Mouse (Mus musculus) kidney, adult 18-20 months (tissue): ENCODE results near the gene Uvrag.
A peak's percentile ranks its signal among the peaks of the same experiment; 100 is the strongest.

ENCODE experiments used
- DNase-seq: peaks from one replicate; pipeline ENCODE4 v3.0.0; 2021

Gene Uvrag

DNA sequence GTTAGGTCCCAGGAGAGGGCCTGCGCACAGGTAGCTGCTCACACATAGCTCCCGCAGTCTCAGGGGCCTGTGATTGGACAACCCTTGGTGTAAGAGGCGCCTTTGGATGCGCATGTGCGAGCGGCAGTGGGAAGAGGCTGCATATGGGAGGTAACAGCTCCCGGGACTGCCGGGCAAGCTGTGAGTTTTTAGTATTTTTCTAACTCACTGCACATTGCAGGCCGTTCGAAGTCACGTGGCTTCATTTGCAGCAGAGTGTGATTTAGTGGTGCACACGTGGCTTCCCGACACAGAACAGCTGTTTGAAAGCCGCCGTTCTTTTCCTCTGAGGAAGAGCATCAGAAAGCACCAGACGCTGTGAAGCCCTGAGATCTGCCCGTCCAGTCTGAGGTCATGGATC lies 125.5 kb downstream of the Uvrag start:
- DNase-seq: peak; percentile 9

DNA sequence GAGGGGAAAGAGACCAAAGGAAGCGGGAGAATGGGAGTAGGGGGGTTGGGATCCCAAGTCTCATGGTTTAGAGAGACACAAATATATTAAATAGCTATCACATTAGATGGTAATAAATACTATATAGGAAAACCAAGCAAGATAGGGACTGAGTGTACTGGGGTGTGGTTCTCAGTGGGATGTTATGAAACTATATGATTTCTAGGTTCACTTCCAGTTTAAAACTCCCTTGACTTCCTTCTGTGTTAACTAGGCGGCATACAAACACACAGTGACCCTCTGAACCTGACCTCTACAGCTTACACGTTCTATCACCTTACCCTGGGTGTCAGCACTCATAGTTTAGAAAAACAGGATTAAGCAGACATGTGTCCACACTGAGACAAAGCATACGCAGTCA lies 126.3 kb downstream of the Uvrag start:
- DNase-seq: no peak

DNA sequence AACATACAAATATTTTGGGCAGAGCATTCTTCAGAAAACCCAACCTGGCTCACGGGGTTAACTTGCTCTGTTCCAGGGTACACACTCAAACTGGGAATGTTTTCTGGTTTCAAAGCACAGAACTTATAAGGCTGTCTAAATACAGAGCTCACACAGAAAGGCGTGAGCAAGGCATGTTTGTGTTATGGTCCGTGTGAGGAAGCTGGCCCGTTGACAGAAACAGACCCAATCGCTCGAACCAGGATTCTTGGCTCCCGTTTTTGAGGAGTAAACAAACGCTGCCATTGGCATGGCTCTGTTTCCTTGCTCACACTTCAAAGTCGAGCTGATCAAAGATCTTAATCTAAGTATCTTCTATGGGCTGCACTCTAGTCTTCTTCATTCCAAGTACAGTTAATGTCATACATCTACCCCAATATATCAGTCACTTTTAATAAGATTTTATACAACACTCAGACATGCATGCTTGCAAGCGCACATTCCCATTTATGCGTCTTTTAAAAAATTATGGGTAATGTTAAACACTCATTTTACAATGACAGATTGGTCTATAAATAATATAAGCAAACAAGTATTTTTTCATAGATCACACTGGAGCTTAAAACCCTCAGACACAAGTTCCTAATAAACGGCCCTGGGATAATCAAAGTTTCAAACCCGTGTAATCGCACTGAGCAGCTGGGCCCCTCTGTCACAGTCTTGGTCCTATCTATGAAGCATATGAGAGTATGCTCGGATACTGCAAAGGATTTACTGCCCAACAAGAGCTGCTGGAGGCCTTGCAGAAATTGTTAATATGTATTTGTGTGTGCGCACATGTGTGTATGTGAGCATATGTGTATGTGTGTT lies 133.2 kb downstream of the Uvrag start:
- DNase-seq: no peak

DNA sequence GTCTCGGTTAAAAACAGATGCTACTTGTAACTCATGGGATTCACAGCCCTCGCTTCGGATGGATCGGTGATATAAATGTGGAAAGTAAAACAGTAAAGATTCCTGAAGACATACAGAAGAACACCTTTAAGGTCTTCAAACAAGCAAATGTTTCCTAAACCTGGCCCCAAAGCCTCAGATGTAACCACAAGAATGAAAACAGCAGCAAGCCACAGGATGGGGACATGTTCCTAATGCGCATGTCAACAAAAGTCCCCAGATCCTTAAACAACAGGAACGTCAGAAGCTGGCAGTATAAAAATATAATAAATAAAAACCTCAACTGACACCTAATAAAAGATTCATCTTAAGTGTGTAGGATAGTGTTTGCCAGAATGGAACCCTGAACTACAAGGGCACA lies 137.7 kb downstream of the Uvrag start:
- no peak for DNase-seq

DNA sequence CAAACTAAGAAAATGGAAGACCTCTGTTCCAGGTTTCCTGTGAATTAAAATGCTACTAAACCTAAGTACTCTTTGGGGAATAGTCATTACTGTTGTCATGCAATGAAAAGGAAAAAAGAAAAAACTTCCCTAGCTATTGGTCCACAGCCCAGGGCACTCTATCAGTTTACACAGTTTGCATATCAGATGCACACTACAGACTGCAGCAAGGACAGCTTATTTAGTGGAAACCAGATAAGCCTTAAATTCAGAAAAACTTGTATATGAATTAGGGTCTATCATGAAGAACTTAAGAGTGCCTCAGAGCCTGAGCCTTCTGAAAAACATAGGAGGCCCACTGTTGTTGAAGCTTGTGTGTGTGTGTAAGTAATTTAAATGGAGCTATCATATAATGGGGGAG lies 142.2 kb downstream of the Uvrag start:
- no peak for DNase-seq

DNA sequence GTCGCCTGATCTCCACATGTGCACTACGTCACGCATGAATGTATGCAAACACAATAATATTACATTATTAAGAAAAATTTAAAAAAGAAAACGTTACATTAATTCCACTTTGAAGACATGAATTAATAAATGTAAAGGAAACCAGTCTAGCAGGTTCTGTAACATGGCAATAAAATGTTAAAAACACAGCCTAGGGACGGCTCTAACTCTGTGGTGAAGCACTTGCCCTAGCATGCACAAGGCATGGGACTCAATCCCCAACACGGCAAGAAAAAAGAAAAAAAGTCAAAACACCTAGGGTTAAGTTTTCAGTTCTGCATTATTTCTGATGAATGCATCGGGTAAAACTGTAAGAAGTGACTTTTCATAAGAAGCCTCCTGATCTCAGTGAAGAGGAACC lies 143.2 kb downstream of the Uvrag start:
- DNase-seq: no peak

DNA sequence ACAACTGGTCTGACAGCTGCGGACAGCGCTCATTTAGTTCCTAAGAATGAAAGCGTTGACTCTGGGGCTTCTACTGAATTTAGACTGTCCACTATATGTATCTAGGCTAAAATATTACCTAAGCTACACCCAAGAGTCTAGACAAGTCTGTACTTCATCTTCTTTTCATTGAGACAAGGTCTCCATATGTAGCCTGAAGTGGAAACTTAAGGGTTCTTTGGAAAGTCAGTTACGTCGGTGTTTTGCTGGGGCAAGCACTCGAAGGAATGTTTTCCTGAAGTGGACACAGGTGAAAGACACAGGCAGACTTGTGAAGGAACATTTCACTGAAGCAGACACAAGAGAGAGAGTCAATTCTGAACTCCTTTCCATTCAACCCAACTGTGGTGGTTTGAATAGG lies 144.2 kb downstream of the Uvrag start:
- DNase-seq: no peak

DNA sequence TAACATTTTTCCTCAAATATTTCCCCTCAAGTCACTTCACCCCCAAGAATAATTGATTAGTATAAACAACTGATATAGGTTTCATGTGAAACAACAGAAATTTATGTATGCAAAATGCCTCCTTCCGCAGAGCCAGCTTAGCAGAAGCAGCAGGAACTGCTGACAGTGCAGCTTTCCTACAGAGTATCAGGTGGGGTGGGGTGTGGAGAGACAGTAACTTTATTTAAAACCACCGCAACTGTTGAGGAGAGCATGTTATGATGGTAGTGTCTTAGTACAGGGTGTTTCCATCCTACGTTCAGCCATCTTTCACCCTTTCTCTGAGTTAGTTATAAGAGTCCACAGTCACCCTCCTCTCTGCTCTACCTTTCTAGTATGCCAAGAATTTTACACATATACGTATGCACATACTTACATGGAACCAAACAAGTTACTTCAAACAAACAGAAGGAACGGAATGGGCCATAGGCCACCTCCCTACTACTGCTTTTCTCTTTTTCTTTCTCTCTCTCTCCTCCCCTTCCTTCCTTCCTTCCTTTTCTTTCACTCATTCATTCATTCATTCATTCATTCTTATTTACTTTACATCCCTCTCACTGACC lies 145.7 kb downstream of the Uvrag start:
- DNase-seq: no peak

DNA sequence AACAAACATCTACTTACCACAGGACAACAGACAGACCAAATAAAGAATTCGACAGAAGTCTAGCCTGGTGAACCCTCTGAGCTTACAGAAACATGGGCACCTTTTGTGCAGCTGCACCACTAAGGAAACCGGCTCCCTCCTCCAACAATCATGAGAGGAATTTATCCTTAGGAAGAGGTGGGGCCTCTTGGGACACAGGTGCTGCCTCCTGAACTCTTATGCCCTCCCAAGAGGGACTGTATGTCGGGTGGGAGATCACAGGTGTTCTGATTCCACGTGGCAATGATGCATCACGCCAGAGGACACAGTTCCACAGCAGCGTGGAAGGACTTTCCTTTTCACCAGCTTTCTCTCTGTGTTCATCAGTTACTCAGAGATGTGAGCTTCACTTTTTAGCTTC lies 146.8 kb downstream of the Uvrag start:
- DNase-seq: no peak

DNA sequence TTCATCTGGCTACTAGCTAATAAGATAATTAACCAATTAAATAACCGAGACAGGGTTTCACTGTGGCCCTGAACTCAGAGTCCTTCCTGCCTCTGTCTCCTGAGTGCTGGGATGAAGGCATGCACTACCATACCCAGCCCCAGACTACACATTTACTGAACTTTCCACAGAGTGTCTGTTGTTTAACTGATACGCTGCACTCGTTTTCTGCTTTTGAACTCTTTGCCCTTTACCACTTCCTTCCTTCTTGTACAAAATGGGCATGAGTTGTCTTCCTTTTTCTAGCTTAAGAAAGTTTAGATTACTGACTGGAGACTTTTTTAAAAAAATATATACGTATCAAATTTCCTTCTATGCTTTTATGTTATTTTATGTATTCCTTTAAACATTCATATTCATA lies 147.5 kb downstream of the Uvrag start:
- no peak for DNase-seq

DNA sequence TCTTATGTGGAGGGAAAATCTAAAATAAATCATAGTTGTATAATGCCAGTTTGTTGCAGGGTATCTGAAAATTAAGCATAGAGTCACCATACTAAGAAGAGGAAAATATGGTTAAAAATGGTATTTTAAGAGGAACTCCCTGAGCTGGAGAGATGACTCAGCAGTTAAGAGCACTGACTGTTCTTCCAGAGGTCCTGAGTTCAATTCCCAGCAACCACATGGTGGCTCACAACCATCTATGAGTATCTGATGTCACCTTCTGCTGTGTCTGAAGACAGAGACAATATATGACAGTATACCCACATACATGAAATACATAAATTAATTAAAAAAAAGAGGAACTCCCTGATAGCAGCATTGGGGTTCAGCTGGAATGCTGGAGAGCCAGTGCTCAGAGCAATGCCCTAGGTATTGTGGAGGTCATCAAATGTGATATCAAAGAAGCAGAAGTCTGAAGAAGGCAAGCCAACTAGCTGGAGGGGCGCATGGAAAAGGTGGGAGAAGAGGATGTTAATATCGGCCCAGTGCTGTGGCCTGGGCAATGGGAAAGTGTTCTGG lies 149.7 kb downstream of the Uvrag start:
- DNase-seq: no peak

DNA sequence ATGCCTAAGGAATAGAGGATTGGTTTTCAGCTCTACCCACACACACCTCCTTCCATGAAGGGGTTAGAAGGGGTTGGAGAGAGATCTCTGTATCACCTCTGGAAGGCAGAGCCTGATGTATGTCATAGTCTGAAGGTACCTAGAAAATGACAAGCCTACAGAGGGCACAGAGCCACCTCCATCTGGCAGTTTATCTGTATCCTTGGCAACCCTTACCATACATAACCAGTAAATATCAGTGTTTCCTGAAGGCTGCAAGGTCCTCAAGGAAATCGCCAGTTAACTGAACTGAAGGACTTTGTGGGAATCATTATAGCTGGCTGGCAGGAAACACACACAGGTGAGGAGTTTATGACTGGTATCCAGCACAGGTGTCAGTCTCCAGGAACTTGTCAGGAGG lies 150.4 kb downstream of the Uvrag start:
- no peak for DNase-seq

DNA sequence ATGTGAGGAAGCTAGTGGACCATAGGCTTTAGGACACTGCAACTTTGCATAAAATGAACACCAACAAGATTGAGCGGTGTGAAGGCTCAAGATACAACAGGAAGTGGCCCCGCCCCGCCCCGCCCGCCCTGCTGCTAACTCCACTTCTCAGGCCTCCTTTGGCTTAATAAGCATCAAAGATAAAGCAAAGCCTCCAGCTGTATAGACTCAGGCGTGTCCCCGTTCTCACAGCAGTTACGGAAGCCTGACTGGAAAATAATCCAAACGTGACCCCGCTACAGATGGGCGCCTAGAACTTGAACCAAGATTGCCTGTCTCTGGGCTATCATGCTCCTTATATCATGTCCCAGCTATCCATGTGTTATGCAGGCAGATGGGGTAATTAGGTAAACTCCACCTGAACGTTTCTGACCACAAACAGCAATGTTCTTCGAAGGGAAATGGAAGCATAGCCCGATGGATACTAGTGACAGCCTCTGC lies 153.9 kb downstream of the Uvrag start:
- no peak for DNase-seq

DNA sequence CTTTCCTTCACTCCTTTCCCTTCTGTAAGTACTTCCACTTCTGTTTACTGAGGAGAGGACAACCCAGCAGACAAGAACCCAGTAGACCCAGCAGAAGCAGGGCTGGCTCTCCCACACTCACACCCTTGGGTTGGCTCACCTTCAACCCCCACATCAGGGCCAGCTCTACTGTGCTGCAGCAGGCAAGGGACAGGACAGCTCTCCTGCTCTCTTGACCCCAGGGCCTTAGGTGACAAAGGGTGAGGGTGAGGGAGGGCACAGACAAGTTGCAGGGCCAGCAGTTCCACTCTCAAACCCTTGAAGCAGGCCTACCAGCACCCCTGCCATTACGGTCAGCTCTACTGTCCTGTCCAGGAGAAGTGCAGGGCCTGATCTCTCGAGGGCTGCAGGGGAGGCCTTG lies 155.0 kb downstream of the Uvrag start:
- DNase-seq: no peak

DNA sequence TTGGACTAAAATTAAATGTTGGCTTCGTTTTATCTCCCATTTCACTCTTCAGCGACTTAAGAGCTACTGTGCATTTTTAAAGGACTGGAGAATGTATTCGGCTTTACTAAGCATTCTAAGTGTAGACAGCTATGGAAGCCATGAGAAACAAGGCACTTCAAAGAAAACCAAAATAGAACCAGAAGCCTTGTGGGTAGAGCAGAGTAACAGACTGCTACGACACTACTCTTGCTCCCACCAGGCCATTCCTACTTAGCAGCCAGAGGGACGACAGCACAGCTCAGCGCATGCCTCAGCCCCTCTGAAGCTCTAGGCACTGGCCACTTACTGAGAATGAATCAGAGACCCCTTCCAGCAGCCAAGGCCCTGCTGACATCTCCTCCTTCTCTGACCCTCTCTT lies 155.5 kb downstream of the Uvrag start:
- no peak for DNase-seq

DNA sequence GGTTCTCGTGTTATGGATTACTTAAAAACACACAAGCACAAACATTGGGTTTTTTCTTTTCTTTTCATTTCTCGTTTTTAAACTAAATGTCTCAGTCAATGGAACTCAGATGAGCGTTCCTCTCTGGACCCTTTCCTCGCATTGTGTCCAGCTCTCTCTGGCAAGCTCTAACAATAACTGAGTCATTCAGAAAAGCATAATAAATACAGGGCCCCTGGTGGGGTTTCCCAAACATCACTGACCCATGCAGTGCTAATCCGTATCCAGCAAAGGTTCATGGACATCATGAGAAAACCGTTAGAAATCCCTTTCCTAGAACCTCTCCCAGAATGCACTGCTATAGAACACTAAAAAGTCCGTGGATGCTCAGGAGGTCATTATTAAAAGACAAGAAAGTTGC lies 156.6 kb downstream of the Uvrag start:
- DNase-seq: no peak

DNA sequence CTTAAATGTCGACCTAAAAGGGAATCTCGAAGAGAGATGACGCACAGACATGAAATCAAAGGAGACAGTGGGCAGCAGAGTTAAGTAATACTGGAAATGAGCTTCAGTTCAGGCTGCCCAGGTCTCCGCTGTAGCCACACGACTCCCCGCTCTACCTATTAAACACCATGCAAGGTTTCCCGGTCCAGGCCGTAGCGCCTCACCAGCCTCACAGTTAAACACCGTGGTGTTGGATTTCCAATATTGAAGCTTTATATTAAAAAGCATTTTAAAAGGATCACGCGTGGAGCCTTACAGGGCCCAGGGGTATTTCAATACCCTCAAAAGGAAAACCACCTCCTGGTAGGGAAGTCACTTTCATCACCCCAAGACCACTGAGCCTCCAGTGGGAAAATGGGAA lies 157.9 kb downstream of the Uvrag start:
- no peak for DNase-seq

DNA sequence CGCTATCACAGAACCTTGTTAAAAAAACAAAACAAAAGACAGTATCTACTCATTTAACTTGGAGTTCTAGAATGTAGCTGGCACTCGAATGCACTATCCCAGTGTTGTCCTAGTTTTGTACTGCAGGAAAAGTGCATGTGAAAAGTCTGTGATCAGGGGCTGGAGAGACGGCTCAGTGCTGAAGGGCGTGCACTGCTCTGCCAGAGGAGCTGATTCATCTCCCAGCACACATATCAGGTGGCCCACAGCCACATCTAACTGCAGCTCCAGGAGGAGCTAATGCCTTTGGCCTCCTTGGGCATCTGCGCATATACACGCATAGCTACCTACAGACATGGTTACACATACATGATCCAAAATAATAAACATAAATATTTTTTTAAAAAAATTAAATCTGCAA lies 159.5 kb downstream of the Uvrag start:
- DNase-seq: no peak

DNA sequence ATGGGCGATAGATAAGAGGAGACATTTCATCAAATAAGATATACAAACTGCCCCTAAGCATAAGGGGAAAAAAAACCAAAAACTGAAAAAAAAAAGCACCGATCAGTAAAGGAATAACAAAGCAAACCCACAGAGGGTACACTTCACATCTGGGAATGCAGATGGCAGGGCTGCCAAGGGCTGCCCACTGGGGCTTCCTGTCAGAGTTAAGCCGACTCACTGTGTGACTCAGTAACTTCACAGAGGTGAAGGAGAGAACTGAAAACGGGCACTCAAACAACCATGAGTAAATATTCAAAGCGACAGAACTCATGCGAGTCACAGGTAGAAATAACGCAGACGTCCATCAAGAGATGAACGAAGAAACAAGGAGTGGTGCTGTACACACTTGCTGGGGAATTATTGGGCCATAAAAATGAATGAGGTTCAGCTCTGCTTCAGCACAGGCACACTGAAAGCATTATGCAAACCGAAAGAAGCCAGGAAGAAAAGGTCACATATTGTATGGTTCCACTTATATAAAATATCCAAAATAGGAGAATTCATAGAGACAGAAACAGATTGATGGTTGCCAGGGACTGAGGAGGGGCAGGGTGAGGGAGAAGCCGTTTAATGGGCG lies 164.0 kb downstream of the Uvrag start:
- DNase-seq: no peak

DNA sequence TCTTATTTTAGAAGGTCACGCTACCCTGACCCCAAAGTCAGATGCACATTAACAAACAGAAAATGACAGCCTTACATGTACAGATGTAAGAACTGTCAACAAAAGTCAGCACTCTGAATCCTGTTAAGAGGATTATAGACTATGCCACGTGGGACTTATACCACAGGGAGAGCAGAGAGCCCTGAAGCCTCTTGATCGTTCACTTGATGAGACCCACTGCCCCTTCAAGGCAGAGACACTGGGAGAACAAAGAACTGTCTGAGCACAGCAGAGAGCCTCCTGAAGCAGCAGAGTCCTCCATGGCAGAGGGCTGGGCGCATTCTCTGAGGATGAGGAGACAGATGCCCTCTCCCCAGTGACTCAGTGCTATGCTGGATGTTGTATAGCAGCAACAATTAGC lies 166.4 kb downstream of the Uvrag start:
- DNase-seq: no peak

DNA sequence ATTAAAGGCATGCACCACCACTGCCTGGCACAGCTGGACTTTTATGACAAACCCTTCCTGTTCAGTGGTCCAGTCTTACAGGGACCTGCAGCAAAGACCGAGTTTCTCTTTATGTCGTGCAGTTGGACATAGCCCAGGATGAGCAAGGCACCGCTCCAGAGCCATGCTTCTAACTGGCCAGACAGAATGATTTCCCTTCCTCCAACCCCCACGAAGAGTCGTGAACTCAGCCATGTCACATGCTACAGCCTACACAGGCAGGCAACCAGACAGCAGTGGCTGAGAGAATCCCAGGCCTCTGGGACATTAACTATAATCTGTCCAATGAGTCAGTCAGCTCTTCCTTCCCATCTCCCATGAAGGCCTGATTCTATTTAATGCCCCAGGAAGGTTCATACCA lies 170.2 kb downstream of the Uvrag start:
- DNase-seq: no peak

DNA sequence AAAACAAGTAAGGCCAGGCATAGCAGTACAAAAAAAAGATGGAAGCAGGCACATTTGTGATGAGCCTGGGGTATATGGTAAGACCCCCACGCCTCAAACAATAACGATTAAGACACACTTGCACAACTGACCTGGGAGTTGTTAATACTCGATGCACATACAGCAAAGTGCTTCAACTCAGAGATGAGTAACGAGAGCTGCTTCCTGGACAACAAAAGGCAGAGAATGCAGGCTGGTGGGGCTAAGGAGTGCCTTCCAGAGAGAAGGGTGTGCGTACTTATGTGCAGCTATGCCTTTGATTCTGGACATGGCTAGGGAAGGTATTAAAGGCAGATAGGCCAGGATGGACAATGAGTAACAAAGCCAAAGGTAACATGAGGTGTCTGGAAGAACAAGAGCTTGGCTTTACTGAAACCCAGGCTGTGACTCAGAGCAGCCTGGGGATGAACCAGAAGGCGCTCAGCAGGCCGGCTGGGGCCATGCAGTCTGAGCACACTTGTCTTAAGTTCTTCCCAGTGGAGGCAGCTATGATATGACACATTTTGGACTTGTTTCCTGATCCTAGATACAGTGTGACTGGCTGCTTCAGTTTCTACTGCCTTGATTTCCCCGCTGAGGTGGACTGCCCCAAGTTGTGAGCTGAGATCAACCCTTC lies 172.1 kb downstream of the Uvrag start:
- no peak for DNase-seq

DNA sequence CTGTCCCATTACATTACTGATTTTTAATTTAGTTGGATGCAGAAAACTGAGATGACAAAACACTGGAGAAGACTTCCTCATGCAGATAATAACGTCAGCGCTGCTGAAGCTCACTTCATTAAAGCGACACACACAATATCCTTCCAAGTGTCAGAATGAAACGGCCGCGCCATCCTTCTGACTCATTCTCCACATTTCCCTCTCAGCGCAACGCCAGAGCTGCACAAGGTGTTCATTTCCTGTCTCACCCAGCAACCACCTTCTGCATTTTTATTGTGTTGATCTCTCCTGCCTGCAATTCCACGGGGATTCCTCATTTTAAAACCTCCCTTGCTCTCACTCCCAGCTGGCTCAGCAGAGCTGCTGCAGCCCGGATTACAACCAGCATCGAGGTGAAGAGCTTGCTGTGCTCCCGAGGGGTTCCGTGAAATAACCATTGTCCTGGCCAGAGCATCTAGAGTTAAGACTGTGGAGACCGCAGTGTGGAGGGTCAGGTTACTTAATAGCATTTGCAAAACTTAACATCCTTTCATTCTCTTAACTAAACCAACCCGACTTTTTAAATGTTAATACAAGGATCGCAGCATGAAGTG lies 172.8 kb downstream of the Uvrag start:
- no peak for DNase-seq
